ENCODE assay signal across 13 mouse cellular contexts in genomic region chr15:64622591-64622990, GRCm38 (mm10).
DNase-seq lines count a peak whose midpoint lies in the region; ATAC-seq and TF ChIP-seq lines count a peak whose summit lies in the region.
"Had no signal": no experiment of that assay in that cellular context is flagged by ENCODE, and none has a peak within 500 bp of the region (broad histone marks: within the 10 kb centered on the region; RNA-seq: fewer than 3 reads in every experiment).

No protein-coding gene starts in this region.

- no peak for TF ChIP-seq EP300 in heart, adult 2 months (IDR thresholded peaks at IDR 0.05; ENCODE audit: insufficient read depth, low read depth, low read length)
- no peak for TF ChIP-seq EP300 in heart, postnatal 0 days (IDR thresholded peaks at IDR 0.05; ENCODE audit: low read depth)

- H3K36me3 ChIP-seq in heart, adult 2 months (ENCODE audit: control insufficient read depth, insufficient read depth, low read length), result no peaks in the 10 kb centered on the region
- no peaks in the 10 kb centered on the region for H3K36me3 ChIP-seq in heart, embryonic 11.5 days (ENCODE audit: control insufficient read depth, insufficient read depth, low read length)
- H3K36me3 ChIP-seq in heart, postnatal 0 days (replicated peaks; ENCODE audit: control insufficient read depth, insufficient read depth, low read length), result no peaks in the 10 kb centered on the region
- no peaks in the 10 kb centered on the region for H3K36me3 ChIP-seq in midbrain, embryonic 14.5 days (ENCODE audit: control insufficient read depth, insufficient read depth, low read length)
- H3K36me3 ChIP-seq: intestine, embryonic 15.5 days; liver, embryonic 13.5 days; midbrain, embryonic 15.5 days had no signal

- intact Hi-C loops in heart, adult 2 months (cut with DNase I), result loop anchor here (10.0 kb wide), 1 partner anchor 138 kb away; no protein-coding TSS in a partner anchor

- H3K27me3 ChIP-seq in heart, adult 2 months (ENCODE audit: control insufficient read depth, insufficient read depth, low read length), result no peaks in the 10 kb centered on the region
- H3K27me3 ChIP-seq in heart, embryonic 11.5 days (ENCODE audit: control insufficient read depth, insufficient read depth, low read length), result no peaks in the 10 kb centered on the region
- H3K27me3 ChIP-seq in heart, postnatal 0 days (ENCODE audit: control insufficient read depth, insufficient read depth, low read length), result 0 out of 2 replicates have a peak, but pooled peaks cover 2% of the 10 kb centered on the region
- no peaks in the 10 kb centered on the region for H3K27me3 ChIP-seq in midbrain, embryonic 14.5 days (ENCODE audit: control insufficient read depth, insufficient read depth, low read length)
- H3K27me3 ChIP-seq: intestine, embryonic 15.5 days; liver, embryonic 13.5 days; midbrain, embryonic 15.5 days had no signal

- TF ChIP-seq CTCF in heart, adult 2 months (IDR thresholded peaks at IDR 0.05), result no peak
- TF ChIP-seq CTCF in heart, postnatal 0 days (IDR thresholded peaks at IDR 0.05; ENCODE audit: low read depth), result no peak

- H3K27ac ChIP-seq in heart, adult 2 months, result peak overlapping the region; percentile 6; the same call in 1 of the 2 replicates
- no peak overlapping the region for H3K27ac ChIP-seq in heart, embryonic 11.5 days (ENCODE audit: low read depth, low read length)
- H3K27ac ChIP-seq in heart, postnatal 0 days (ENCODE audit: low read depth), result no peak overlapping the region
- H3K27ac ChIP-seq in midbrain, embryonic 14.5 days (replicated peaks; ENCODE audit: low read depth, low read length), result no peak overlapping the region
- H3K27ac ChIP-seq: intestine, embryonic 15.5 days; liver, embryonic 13.5 days; midbrain, embryonic 15.5 days had no signal

- H3K79me2 ChIP-seq in heart, adult 2 months (replicated peaks; ENCODE audit: control insufficient read depth, insufficient read depth, low read length), result no peaks in the 10 kb centered on the region

- H3K9ac ChIP-seq in heart, adult 2 months (ENCODE audit: low read depth, low read length), result no peak overlapping the region
- H3K9ac ChIP-seq in heart, embryonic 11.5 days (ENCODE audit: low read depth, low read length), result no peak overlapping the region
- no peak overlapping the region for H3K9ac ChIP-seq in heart, postnatal 0 days (replicated peaks; ENCODE audit: low read depth, low read length)
- H3K9ac ChIP-seq in midbrain, embryonic 14.5 days (replicated peaks; ENCODE audit: low read length), result no peak overlapping the region
- H3K9ac ChIP-seq: intestine, embryonic 15.5 days; liver, embryonic 13.5 days; midbrain, embryonic 15.5 days had no signal

- no peaks in the 10 kb centered on the region for H3K9me3 ChIP-seq in heart, embryonic 11.5 days (replicated peaks; ENCODE audit: control insufficient read depth, low read length)
- H3K9me3 ChIP-seq in heart, postnatal 0 days (replicated peaks; ENCODE audit: control insufficient read depth, low read length), result no peaks in the 10 kb centered on the region
- no peaks in the 10 kb centered on the region for H3K9me3 ChIP-seq in midbrain, embryonic 14.5 days (ENCODE audit: control insufficient read depth, low read length)
- H3K9me3 ChIP-seq: intestine, embryonic 15.5 days; liver, embryonic 13.5 days; midbrain, embryonic 15.5 days had no signal

- TF ChIP-seq POLR2A in heart, adult 2 months (IDR thresholded peaks at IDR 0.05; ENCODE audit: insufficient read depth, low read depth, low read length), result no peak

- peaks cover 7% of the 10 kb centered on the region for H3K4me1 ChIP-seq in heart, adult 2 months (ENCODE audit: control insufficient read depth, insufficient read depth, low read length)
- H3K4me1 ChIP-seq in heart, embryonic 11.5 days (ENCODE audit: control insufficient read depth, insufficient read depth, low read length), result no peaks in the 10 kb centered on the region
- H3K4me1 ChIP-seq in heart, postnatal 0 days (ENCODE audit: control insufficient read depth, insufficient read depth), result no peaks in the 10 kb centered on the region
- no peaks in the 10 kb centered on the region for H3K4me1 ChIP-seq in midbrain, embryonic 14.5 days (ENCODE audit: control insufficient read depth, insufficient read depth, low read length)
- H3K4me1 ChIP-seq: intestine, embryonic 15.5 days; liver, embryonic 13.5 days had no signal

- WGBS in heart, adult 2 months, result 57% methylated on average over 4 of the region's 4 CpGs
- WGBS in heart, embryonic 11.5 days (ENCODE audit: insufficient replicate concordance), result 79% methylated on average over 4 of the region's 4 CpGs
- 57% methylated on average over 4 of the region's 4 CpGs for WGBS in heart, postnatal 0 days
- WGBS in midbrain, embryonic 14.5 days, result 84% methylated on average over 4 of the region's 4 CpGs

- no peak overlapping the region for H3K4me3 ChIP-seq in heart, adult 2 months
- H3K4me3 ChIP-seq in heart, embryonic 11.5 days (ENCODE audit: low read depth, low read length), result no peak overlapping the region
- H3K4me3 ChIP-seq in heart, postnatal 0 days (ENCODE audit: low read depth, low read length), result no peak overlapping the region
- no peak overlapping the region for H3K4me3 ChIP-seq in midbrain, embryonic 14.5 days (replicated peaks; ENCODE audit: low read depth, low read length)
- H3K4me3 ChIP-seq: intestine, embryonic 15.5 days; liver, embryonic 13.5 days; midbrain, embryonic 15.5 days had no signal

- H3K4me2 ChIP-seq in heart, embryonic 11.5 days, result no peak overlapping the region
- H3K4me2 ChIP-seq in heart, postnatal 0 days (ENCODE audit: low read depth, low read length), result no peak overlapping the region
- no peak overlapping the region for H3K4me2 ChIP-seq in midbrain, embryonic 14.5 days (ENCODE audit: low read length)
- H3K4me2 ChIP-seq: intestine, embryonic 15.5 days; liver, embryonic 13.5 days; midbrain, embryonic 15.5 days had no signal

- DNase-seq in heart, adult 2 months, result peak; percentile 45 to 59
- DNase-seq in 416B (ENCODE audit: low read depth), result peak; percentile 24
- DNase-seq in adrenal gland, postnatal 14 days, result peak; percentile 7
- DNase-seq in heart, postnatal 0 days (ENCODE audit: low spot score), result peak; percentile 41
- DNase-seq in midbrain, embryonic 14.5 days, result no peak
- DNase-seq in ovary, adult 18-20 months (ENCODE audit: low spot score), result no peak
- DNase-seq in thymus, postnatal 0 days (ENCODE audit: low spot score), result no peak
- DNase-seq: liver, embryonic 13.5 days; retina, postnatal 1 day; thymus, adult 2 months had no signal

- ATAC-seq in heart, embryonic 11.5 days (replicated peaks; ENCODE audit: insufficient number of reproducible peaks, low FRiP score, low TSS enrichment), result no peak
- peak; percentile 30; the same call in 1 of the 2 replicates for ATAC-seq in heart, postnatal 0 days (ENCODE audit: insufficient read depth, low read depth)
- ATAC-seq in midbrain, embryonic 14.5 days (ENCODE audit: low FRiP score, low TSS enrichment), result no peak
- ATAC-seq: intestine, embryonic 15.5 days; midbrain, embryonic 15.5 days had no signal

Comparison
In these comparisons a context has a peak if more than half of its experiments do, and no peak if none do; other contexts are left out.
1. DNase-seq: peak in heart, adult 2 months (2 of 2), 416B (single experiment), adrenal gland, postnatal 14 days (single experiment) and heart, postnatal 0 days (single experiment); none in midbrain, embryonic 14.5 days (single experiment), ovary, adult 18-20 months (single experiment) and thymus, postnatal 0 days (single experiment).